Mouse (Mus musculus) C2C12 (cell line): ENCODE data around the gene Aspm. TPM values are rescaled to one million over a fixed set of nuclear protein-coding genes. Genes with fewer than 3 reads are reported as not detected.
"Not testable (repeated sequence)": the region's sequence is repeated elsewhere in the genome, so short reads cannot be mapped to it uniquely, and the experiment has no call there.

Source experiments
- H3K27me3 ChIP-seq: one replicate; pipeline ENCODE4 v1.6.1; 2011; ENCODE audit not compliant: control insufficient read depth, insufficient read depth, insufficient read length
- H3K36me3 ChIP-seq: one replicate; pipeline ENCODE4 v1.6.1; 2011; ENCODE audit not compliant: control insufficient read depth, insufficient read depth
- H3K4me3 ChIP-seq: one replicate; pipeline ENCODE4 v1.5.1; 2011; ENCODE audit warnings: mild to moderate bottlenecking, control low read depth; ENCODE audit not compliant: poor library complexity, insufficient read depth, severe bottlenecking
- H3K79me2 ChIP-seq: one replicate; pipeline ENCODE4 v1.6.1; 2011; ENCODE audit not compliant: control insufficient read depth, insufficient read depth
- H3K79me3 ChIP-seq: one replicate; pipeline ENCODE4 v1.6.1; 2011; ENCODE audit warnings: low read depth, control low read depth
- H3ac ChIP-seq: one replicate; pipeline ENCODE3; 2011; ENCODE audit warnings: low read depth; ENCODE audit not compliant: control insufficient read depth, insufficient read length
- CEBPB ChIP-seq: IDR thresholded peaks from one replicate; pipeline ENCODE4 v1.6.1; 2011; ENCODE audit warnings: low read depth, mild to moderate bottlenecking, control low read depth, moderate library complexity
- CTCF ChIP-seq: IDR thresholded peaks from one replicate; pipeline ENCODE4 v1.5.1; 2011; ENCODE audit not compliant: control insufficient read depth, insufficient read depth, insufficient read length
- FOSL1 ChIP-seq: IDR thresholded peaks from one replicate; pipeline ENCODE4 v1.8.0; 2011; ENCODE audit warnings: mild to moderate bottlenecking, low read length; ENCODE audit not compliant: poor library complexity, insufficient read depth, severe bottlenecking
- MAX ChIP-seq: IDR thresholded peaks from one replicate; pipeline ENCODE4 v1.6.1; 2011; ENCODE audit warnings: mild to moderate bottlenecking, control low read depth
- MYOD1 ChIP-seq: IDR thresholded peaks from one replicate; pipeline ENCODE4 v1.6.1; 2011; ENCODE audit warnings: low read depth; ENCODE audit not compliant: control insufficient read depth, insufficient read length
- MYOG ChIP-seq: IDR thresholded peaks from one replicate; pipeline ENCODE4 v1.6.1; 2011; ENCODE audit not compliant: control insufficient read depth, insufficient read length; ENCODE audit errors: extremely low read depth
- USF1 ChIP-seq: IDR thresholded peaks from one replicate; pipeline ENCODE4 v1.6.1; 2011; ENCODE audit warnings: low read depth, mild to moderate bottlenecking, control low read depth, moderate library complexity
- long read RNA-seq, 2 experiments: library from polyadenylated mRNA; unstranded; transcript quantifications; one replicate each; pipeline ENCODE4 v2.0.0; 2019 to 2020
- polyA plus RNA-seq: library from polyadenylated mRNA; unstranded; fragments of >200 nt; fragmentation: generic; extraction: Trizol; gene quantifications from one replicate; pipeline ENCODE4 v1.2.1, GENCODE M21; 2012; ENCODE audit warnings: missing spikeins

Aspm gene
- polyA plus RNA-seq, result 4.3 TPM
- long read RNA-seq, experiment 1, partial matches to known transcripts, result 5 of 5 reads
- long read RNA-seq, experiment 1, other reads (novel, unspliced or antisense), result 0 of 5 reads
- long read RNA-seq, experiment 2, partial matches to known transcripts, result 26 of 30 reads
- long read RNA-seq, experiment 2, other reads (novel, unspliced or antisense), result 4 of 30 reads

DNA sequence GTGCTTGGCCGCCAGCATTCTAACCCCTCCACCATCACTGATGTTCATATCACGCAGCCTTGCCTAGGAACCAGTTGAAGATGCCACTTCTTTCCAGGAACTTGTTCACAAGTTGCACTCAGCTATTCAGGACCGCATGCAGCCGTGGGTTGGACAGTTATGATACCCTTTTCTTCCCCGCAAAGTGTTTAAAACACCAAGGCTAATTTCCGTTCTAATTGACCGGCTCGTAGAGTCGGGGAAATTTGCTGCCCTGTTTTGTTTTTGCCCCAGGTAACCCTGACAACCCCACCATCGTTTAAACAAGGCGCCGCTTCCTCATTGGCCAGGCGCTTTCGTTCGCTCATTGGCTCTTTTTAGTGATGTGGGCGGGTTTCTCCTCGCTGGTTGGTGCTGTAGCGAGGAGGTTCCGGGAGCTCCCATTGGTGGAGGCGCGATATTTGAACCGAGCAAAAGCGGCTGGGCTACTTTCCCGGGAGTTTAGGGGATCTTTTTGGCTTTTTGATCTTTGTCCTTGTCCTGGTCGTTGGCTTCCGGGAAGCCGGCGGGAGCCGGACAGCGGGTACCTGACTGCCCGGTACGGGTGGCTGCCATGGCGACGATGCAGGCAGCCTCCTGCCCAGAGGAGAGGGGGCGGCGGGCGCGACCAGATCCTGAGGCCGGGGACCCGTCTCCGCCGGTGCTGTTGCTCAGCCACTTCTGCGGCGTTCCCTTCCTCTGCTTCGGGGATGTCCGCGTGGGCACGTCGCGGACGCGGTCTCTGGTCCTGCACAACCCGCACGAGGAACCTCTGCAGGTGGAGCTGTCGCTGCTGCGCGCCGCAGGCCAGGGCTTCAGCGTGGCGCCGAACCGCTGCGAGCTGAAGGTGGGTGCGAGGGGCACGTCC is at the start of gene Aspm:
Aspm (plus strand) TSS at position 433 of the 886 bp plus-strand sequence.
- H3K79me2 ChIP-seq, result peaks cover 35% of the 10 kb centered on the region
- TF ChIP-seq CTCF (no peak), USF1 (no peak), MYOD1 (no peak), FOSL1 (no peak), CEBPB (no peak), MAX (no peak), MYOG (no peak)
- H3K27me3 ChIP-seq, result no peaks in the 10 kb centered on the region
- H3K79me3 ChIP-seq, result peaks cover 17% of the 10 kb centered on the region
- H3ac ChIP-seq, result peak within 1 kb of the TSS; percentile 100
- peak within 1 kb of the TSS; percentile 82 for H3K4me3 ChIP-seq
- peaks cover 23% of the 10 kb centered on the region for H3K36me3 ChIP-seq

DNA sequence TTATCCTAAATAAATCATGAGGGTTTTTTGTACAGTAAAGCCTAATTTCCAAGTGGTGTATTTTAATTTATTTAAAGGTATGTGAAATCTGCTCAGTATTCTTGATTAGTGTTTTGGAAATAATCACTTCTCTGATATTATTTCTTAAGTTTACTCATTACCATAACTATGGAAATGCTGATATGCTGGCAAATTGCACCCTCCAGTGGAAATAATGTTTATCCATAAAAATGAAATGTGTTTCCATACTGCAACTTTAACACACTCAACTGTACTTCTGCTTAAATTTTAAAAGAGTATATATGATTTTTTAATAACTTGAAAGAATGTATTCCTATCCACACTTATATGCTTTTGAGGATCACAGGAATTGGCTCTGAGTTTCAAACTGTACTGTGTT is 48.8 kb upstream of the Aspm start:
- H3ac ChIP-seq, result no peak overlapping the region
- H3K27me3 ChIP-seq, result no peaks in the 10 kb centered on the region
- no peak for TF ChIP-seq USF1
- no peak for TF ChIP-seq MYOD1
- no peak for TF ChIP-seq MAX
- no peak for TF ChIP-seq CEBPB
- TF ChIP-seq MYOG, result no peak
- TF ChIP-seq CTCF, result no peak
- TF ChIP-seq FOSL1, result no peak
- H3K79me2 ChIP-seq, result no peaks in the 10 kb centered on the region
- H3K36me3 ChIP-seq, result no peaks in the 10 kb centered on the region
- H3K4me3 ChIP-seq, result no peak overlapping the region
- H3K79me3 ChIP-seq, result no peaks in the 10 kb centered on the region

DNA sequence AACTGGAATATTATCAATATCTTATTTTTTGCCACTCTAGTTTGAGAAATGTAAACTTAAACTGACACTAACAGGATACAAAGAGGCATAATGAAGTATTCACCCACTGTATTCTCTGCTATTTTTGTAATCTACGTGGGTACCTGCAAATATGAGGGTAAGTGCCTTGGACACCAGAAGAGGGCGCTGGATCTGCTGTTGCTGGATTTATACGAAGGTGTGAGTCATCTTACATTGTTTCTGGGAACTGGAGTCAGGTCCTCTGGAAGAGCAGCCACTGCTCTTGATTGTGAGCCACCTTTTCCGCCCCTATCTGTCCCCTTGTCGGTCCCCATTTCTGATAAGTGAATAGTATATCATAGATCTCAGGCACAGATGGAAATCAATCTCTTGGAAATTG is 46.9 kb upstream of the Aspm start:
- H3ac ChIP-seq, result no peak overlapping the region
- no peaks in the 10 kb centered on the region for H3K36me3 ChIP-seq
- no peaks in the 10 kb centered on the region for H3K27me3 ChIP-seq
- no peak overlapping the region for H3K4me3 ChIP-seq
- H3K79me3 ChIP-seq, result no peaks in the 10 kb centered on the region
- H3K79me2 ChIP-seq, result no peaks in the 10 kb centered on the region
- TF ChIP-seq CEBPB (no peak), USF1 (no peak), MYOG (no peak), MAX (no peak), MYOD1 (no peak), FOSL1 (no peak), CTCF (no peak)

DNA sequence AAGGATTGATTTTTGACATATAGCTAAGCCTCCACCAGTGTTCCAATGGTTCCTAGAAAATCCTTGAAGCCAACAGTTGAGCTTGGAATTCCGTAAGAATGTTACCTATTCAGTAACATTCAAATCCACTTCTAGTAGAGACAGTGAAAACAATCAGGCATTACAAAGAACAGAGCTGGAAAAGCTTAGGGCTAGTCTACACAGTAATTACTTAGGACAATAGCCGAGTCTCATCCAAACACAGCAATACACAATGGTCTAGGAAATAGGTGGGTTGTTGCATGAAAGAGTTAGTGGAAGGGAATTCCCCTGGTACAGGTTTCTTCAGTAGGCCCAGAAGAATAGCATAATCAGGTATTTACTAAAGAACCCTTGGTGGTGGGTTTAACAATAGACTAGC is 42.2 kb upstream of the Aspm start:
- H3ac ChIP-seq, H3K79me3 ChIP-seq, H3K27me3 ChIP-seq, H3K79me2 ChIP-seq, H3K4me3 ChIP-seq, H3K36me3 ChIP-seq: not testable (repeated sequence)

DNA sequence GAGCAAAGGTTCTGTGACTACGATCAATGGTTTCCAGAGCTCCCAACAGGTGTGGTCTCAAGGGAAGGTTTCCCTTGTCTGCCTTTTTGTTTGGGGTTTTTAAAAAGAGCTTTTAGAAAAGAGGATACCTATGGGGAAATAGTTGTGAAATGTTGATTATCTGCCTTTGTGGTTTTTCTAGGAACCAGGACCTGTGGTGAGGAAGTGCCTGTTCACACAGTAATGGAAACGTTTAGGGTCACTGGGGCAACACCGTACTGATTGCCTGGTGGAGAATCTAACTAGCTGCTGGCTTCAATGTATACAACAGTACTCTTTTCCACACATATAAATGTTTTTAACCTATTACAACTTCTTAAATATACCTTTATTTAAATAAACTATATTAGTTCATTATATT is 41.1 kb upstream of the Aspm start:
- TF ChIP-seq USF1, result no peak
- TF ChIP-seq CTCF, result no peak
- TF ChIP-seq FOSL1, result no peak
- no peak for TF ChIP-seq MAX
- no peak for TF ChIP-seq MYOD1
- no peak for TF ChIP-seq CEBPB
- no peak for TF ChIP-seq MYOG
- no peaks in the 10 kb centered on the region for H3K79me2 ChIP-seq
- H3ac ChIP-seq, result no peak overlapping the region
- H3K79me3 ChIP-seq, result no peaks in the 10 kb centered on the region
- no peak overlapping the region for H3K4me3 ChIP-seq
- H3K27me3 ChIP-seq, result no peaks in the 10 kb centered on the region
- H3K36me3 ChIP-seq, result no peaks in the 10 kb centered on the region

DNA sequence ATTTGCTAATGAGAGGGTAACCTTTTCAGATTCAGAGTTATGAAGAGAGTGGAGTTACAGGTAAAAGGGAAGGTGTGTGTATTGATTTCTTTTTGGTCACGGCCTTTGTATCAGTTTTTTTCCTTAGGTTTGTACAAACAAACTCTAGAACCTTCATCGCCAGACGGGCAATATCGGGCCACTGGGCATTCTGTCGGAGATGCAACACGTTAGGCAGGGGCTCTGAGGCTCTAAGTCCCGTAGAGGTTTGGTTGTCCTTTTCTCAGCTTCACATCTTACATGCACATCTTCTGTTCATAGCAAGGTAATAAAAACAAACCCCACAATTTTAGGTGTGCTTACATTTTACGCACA is 33.1 kb upstream of the Aspm start:
- Histone ChIP-seq H3K79me3 (peaks cover 34% of the 10 kb centered on the region), H3K4me3 (peak overlapping the region; percentile 89), H3ac (peak overlapping the region; percentile 64), H3K27me3 (no peaks in the 10 kb centered on the region), H3K79me2 (peaks cover 43% of the 10 kb centered on the region), H3K36me3 (peaks cover 11% of the 10 kb centered on the region)
- TF ChIP-seq MYOD1 (no peak), CTCF (no peak), MYOG (no peak), MAX (no peak), USF1 (no peak), FOSL1 (no peak), CEBPB (no peak)
